Mouse (Mus musculus): ENCODE data around the gene Elane. TPM values are rescaled to one million over a fixed set of nuclear protein-coding genes. Genes with fewer than 3 reads are reported as not detected.
A peak's percentile ranks its signal among the peaks of the same experiment; 100 is the strongest.

The Elane gene
- polyA plus RNA-seq, 1 experiment from 2014 or later = 0.26 TPM

GRCm38 (mm10) chr10:79924998-79925784 is 39.1 kb downstream of the Elane start:
- 8% methylated on average over 29 of the region's 29 CpGs for WGBS
- no peak overlapping the region for H3K9ac ChIP-seq (ENCODE audit: low read length)
- no peak overlapping the region for H3K4me3 ChIP-seq (ENCODE audit: low read length)

GRCm38 (mm10) chr10:79925785-79926490 is 39.9 kb downstream of the Elane start:
- H3K27ac ChIP-seq (ENCODE audit: low read length) = peak overlapping the region; percentile 69
- H3K4me3 ChIP-seq (ENCODE audit: low read length) = peak overlapping the region; percentile 92
- 0 out of 2 replicates have a peak, but pooled peaks cover 2% of the 10 kb centered on the region for H3K36me3 ChIP-seq (ENCODE audit: control insufficient read depth, insufficient read depth, low read length)
- peaks cover 23% of the 10 kb centered on the region for H3K27me3 ChIP-seq (ENCODE audit: control insufficient read depth, insufficient read depth, low read depth, low read length)
- no peak for ATAC-seq (ENCODE audit: low read depth)
- no peaks in the 10 kb centered on the region for H3K9me3 ChIP-seq (ENCODE audit: control insufficient read depth, low read length)
- H3K4me2 ChIP-seq (ENCODE audit: low read depth, low read length) = peak overlapping the region; percentile 95
- 6% methylated on average over 14 of the region's 15 CpGs for WGBS
- H3K9ac ChIP-seq (ENCODE audit: low read length) = peak overlapping the region; percentile 96
- H3K4me1 ChIP-seq (replicated peaks; ENCODE audit: control insufficient read depth, insufficient read depth, low read length) = peaks cover 30% of the 10 kb centered on the region

More at GRCm38 (mm10) chr10:79924998-79925784, 39.1 kb downstream of the Elane start:
- Histone ChIP-seq H3K27ac (ENCODE audit: low read length) (no peak overlapping the region), H3K27me3 (ENCODE audit: control insufficient read depth, insufficient read depth, low read depth, low read length) (peaks cover 30% of the 10 kb centered on the region), H3K36me3 (ENCODE audit: control insufficient read depth, insufficient read depth, low read length) (no peaks in the 10 kb centered on the region), H3K4me2 (ENCODE audit: low read depth, low read length) (peak overlapping the region; percentile 95), H3K9me3 (ENCODE audit: control insufficient read depth, low read length) (no peaks in the 10 kb centered on the region), H3K4me1 (replicated peaks; ENCODE audit: control insufficient read depth, insufficient read depth, low read length) (peaks cover 33% of the 10 kb centered on the region)
- no peak for ATAC-seq (ENCODE audit: low read depth)

- H3K4me3 ChIP-seq (ENCODE audit: low read length) = peak within 1 kb of the TSS; percentile 92
- peak within 1 kb of the TSS; percentile 95 for H3K27ac ChIP-seq (ENCODE audit: low read length)
- peak within 1 kb of the TSS; percentile 96 for H3K9ac ChIP-seq (ENCODE audit: low read length)
- ATAC-seq (ENCODE audit: low read depth) = peak; percentile 78
- peak within 1 kb of the TSS; percentile 95 for H3K4me2 ChIP-seq (ENCODE audit: low read depth, low read length)
- WGBS = under 1% methylated on average over 63 of the region's 63 CpGs
- H3K27me3 ChIP-seq (ENCODE audit: control insufficient read depth, insufficient read depth, low read depth, low read length) = peaks cover 15% of the 10 kb centered on the region
- H3K36me3 ChIP-seq (ENCODE audit: control insufficient read depth, insufficient read depth, low read length) = 0 out of 2 replicates have a peak, but pooled peaks cover 3% of the 10 kb centered on the region
- H3K4me1 ChIP-seq (replicated peaks; ENCODE audit: control insufficient read depth, insufficient read depth, low read length) = peaks cover 25% of the 10 kb centered on the region
- no peaks in the 10 kb centered on the region for H3K9me3 ChIP-seq (ENCODE audit: control insufficient read depth, low read length)
Observed at GRCm38 (mm10) chr10:79926491-79927323, 40.7 kb downstream of the Elane start, which contains the start of gene Arid3a. Arid3a (plus strand) TSS chr10:79927043.

GRCm38 (mm10) chr10:79927324-79928029 is 41.4 kb downstream of the Elane start:
- ATAC-seq (ENCODE audit: low read depth) = peak; percentile 37
- peaks cover 32% of the 10 kb centered on the region for H3K4me1 ChIP-seq (replicated peaks; ENCODE audit: control insufficient read depth, insufficient read depth, low read length)

GRCm38 (mm10) chr10:79928030-79928694 is 42.1 kb downstream of the Elane start:
- peaks cover under 1% of the 10 kb centered on the region; the same call in 1 of the 2 replicates for H3K27me3 ChIP-seq (ENCODE audit: control insufficient read depth, insufficient read depth, low read depth, low read length)
- peak overlapping the region; percentile 92 for H3K4me3 ChIP-seq (ENCODE audit: low read length)
- WGBS = 1% methylated on average over 29 of the region's 29 CpGs
- no peak; the same call in 1 of the 2 replicates for ATAC-seq (ENCODE audit: low read depth)
- H3K27ac ChIP-seq (ENCODE audit: low read length) = peak overlapping the region; percentile 95
- H3K4me2 ChIP-seq (ENCODE audit: low read depth, low read length) = peak overlapping the region; percentile 95
- peak overlapping the region; percentile 96 for H3K9ac ChIP-seq (ENCODE audit: low read length)
- H3K9me3 ChIP-seq (ENCODE audit: control insufficient read depth, low read length) = no peaks in the 10 kb centered on the region
- H3K36me3 ChIP-seq (ENCODE audit: control insufficient read depth, insufficient read depth, low read length) = 0 out of 2 replicates have a peak, but pooled peaks cover 6% of the 10 kb centered on the region
- peaks cover 39% of the 10 kb centered on the region for H3K4me1 ChIP-seq (replicated peaks; ENCODE audit: control insufficient read depth, insufficient read depth, low read length)

More at GRCm38 (mm10) chr10:79927324-79928029, 41.4 kb downstream of the Elane start:
- Histone ChIP-seq H3K9me3 (ENCODE audit: control insufficient read depth, low read length) (no peaks in the 10 kb centered on the region), H3K4me2 (ENCODE audit: low read depth, low read length) (peak overlapping the region; percentile 95), H3K4me3 (ENCODE audit: low read length) (peak overlapping the region; percentile 92), H3K36me3 (ENCODE audit: control insufficient read depth, insufficient read depth, low read length) (0 out of 2 replicates have a peak, but pooled peaks cover 6% of the 10 kb centered on the region), H3K9ac (ENCODE audit: low read length) (peak overlapping the region; percentile 96), H3K27me3 (ENCODE audit: control insufficient read depth, insufficient read depth, low read depth, low read length) (peaks cover 7% of the 10 kb centered on the region), H3K27ac (ENCODE audit: low read length) (peak overlapping the region; percentile 95)
- under 1% methylated on average over 54 of the region's 54 CpGs for WGBS

- Histone ChIP-seq H3K4me1 (replicated peaks; ENCODE audit: control insufficient read depth, insufficient read depth, low read length) (peaks cover 49% of the 10 kb centered on the region), H3K27me3 (ENCODE audit: control insufficient read depth, insufficient read depth, low read depth, low read length) (no peaks in the 10 kb centered on the region; the same call in 1 of the 2 replicates), H3K36me3 (ENCODE audit: control insufficient read depth, insufficient read depth, low read length) (0 out of 2 replicates have a peak, but pooled peaks cover 6% of the 10 kb centered on the region), H3K4me2 (ENCODE audit: low read depth, low read length) (peak overlapping the region; percentile 95), H3K9ac (ENCODE audit: low read length) (peak overlapping the region; percentile 47), H3K9me3 (ENCODE audit: control insufficient read depth, low read length) (no peaks in the 10 kb centered on the region), H3K4me3 (ENCODE audit: low read length) (peak overlapping the region; percentile 92), H3K27ac (ENCODE audit: low read length) (peak overlapping the region; percentile 51)
- WGBS = 15% methylated on average over 9 of the region's 9 CpGs
- ATAC-seq (ENCODE audit: low read depth) = no peak
Observed at GRCm38 (mm10) chr10:79928907-79929701, 43.1 kb downstream of the Elane start.

- Histone ChIP-seq H3K9me3 (ENCODE audit: control insufficient read depth, low read length) (no peaks in the 10 kb centered on the region), H3K4me1 (replicated peaks; ENCODE audit: control insufficient read depth, insufficient read depth, low read length) (peaks cover 57% of the 10 kb centered on the region), H3K27ac (ENCODE audit: low read length) (no peak overlapping the region), H3K4me3 (ENCODE audit: low read length) (no peak overlapping the region), H3K36me3 (ENCODE audit: control insufficient read depth, insufficient read depth, low read length) (0 out of 2 replicates have a peak, but pooled peaks cover 6% of the 10 kb centered on the region), H3K4me2 (ENCODE audit: low read depth, low read length) (no peak overlapping the region), H3K27me3 (ENCODE audit: control insufficient read depth, insufficient read depth, low read depth, low read length) (no peaks in the 10 kb centered on the region), H3K9ac (ENCODE audit: low read length) (no peak overlapping the region)
- ATAC-seq (ENCODE audit: low read depth) = no peak
- WGBS = 88% methylated on average over 18 of the region's 18 CpGs
Observed at GRCm38 (mm10) chr10:79929967-79930825, 44.1 kb downstream of the Elane start.

Measured in lung, embryonic 16.5 days (tissue).